Mouse (Mus musculus): Measurements from ENCODE around the gene Fgf9. TPM values are rescaled to one million over a fixed set of nuclear protein-coding genes. Genes with fewer than 3 reads are reported as not detected.

The Fgf9 gene
- total RNA-seq (2023): not detected in 4 replicates

GRCm38 (mm10) chr14:58070481-58071119, at the start of gene Fgf9:
Gene Fgf9, plus strand, starts transcription at chr14:58070547.

Other genes with a start within 250 kb of the Fgf9 start
- 0.81 to 3.0 TPM (median 1.3 TPM) in 4 replicates for gene Ska3, start 244.4 kb upstream of the Fgf9 start, total RNA-seq (2023)
- gene Mrpl57, start 244.3 kb upstream of the Fgf9 start, total RNA-seq (2023): 43.7 to 57.7 TPM (median 51.2 TPM) in 4 replicates
- 46.5 to 58.0 TPM (median 47.6 TPM) in 4 replicates for gene Zdhhc20, start 180.3 kb upstream of the Fgf9 start, total RNA-seq (2023)
- 41.8 to 45.0 TPM (median 44.1 TPM) in 4 replicates for gene Micu2, start 71.3 kb upstream of the Fgf9 start, total RNA-seq (2023)